Mouse (Mus musculus): ENCODE measurements around the gene Man2a2.
A peak's percentile ranks its signal among the peaks of the same experiment; 100 is the strongest.

Man2a2 gene

DNA sequence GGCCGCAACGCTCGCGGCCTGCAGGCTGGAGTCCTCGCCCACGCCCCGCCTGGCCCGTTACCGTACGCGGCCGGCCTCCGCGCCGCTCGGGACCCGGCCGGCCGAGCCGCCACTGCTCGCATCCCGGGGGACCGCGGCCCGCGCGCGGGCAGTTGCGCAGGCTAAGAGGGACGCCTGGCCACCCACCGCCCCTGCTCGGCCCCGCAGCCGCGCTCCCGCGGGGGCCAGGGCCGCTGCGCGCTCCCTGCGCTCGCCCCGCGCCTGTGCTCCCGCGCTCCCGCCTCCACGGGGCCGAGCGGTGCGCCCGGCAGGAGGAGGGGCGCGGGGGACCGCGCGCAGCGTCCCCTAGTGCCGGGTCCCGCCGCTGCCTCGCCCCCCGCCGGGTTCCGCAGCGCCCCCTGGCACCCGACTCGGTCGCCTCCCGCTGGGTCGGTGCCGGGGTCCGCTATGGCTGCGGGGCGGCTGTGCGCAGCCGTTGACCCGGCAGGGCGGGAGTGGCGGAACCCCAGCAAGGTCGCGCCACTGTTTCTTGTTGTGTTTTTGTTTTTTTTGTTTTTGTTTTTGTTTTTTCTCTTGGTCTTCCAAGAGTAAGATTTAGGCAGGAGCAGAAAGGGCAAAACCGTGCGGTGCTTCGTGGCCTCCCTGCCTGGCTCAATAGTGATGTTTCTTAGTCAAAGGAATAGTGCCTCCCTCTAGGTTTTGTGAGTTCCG, at the start of gene Man2a2:
Man2a2 (minus strand) TSS at position 335 of the 711 bp plus-strand sequence.
- DNase-seq (ENCODE audit: low spot score in 2 of 2), result peak; percentile 77 to 78

DNA sequence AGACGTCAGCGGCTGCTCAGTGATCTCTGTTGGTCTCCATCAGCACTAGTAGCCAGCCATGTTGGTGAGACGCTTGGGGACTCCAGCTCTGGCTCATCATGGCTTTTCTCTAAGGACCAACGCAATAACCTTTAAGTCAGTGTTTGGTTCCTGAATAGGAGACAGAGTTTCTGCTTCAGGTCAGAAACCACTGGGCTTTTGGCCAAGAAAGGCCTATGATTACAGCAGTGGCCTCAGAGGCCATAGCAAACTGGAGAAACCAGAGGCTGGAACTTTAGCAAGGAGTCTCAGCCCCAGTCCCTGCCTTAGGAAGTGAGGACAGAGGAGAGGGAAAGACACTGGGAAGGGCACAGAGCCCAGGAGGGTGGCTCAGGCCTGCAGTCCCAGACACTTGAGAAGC, 49.4 kb upstream of the Man2a2 start:
- no peak for DNase-seq (ENCODE audit: low spot score in 2 of 2)

GRCm38 (mm10) chr7:80419278-80419677, 48.1 kb upstream of the Man2a2 start:
- no peak for DNase-seq (ENCODE audit: low spot score in 2 of 2)

- no peak for DNase-seq (ENCODE audit: low spot score in 2 of 2)
Measured at GRCm38 (mm10) chr7:80418036-80418435, 46.9 kb upstream of the Man2a2 start.

DNA sequence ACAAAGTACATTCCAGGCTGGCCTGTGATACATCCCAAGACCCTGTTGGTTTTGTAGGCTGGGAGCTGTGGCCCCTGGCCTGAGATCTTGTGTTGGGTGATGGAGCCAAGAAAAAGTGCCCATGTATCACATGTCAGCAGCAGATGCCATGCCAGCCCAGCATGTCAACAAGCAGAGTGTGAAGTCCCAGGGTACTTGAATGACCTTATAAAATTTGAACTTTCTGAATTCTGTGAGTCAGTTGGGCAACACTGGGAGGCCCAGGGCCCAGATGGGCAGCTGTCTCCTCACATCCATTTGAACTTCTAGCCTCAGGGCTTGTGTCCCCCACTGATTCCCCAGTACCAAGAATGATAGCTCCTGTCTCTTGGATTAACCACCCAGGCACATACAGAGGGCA, 46.4 kb upstream of the Man2a2 start:
- DNase-seq (ENCODE audit: low spot score in 2 of 2), result no peak

GRCm38 (mm10) chr7:80416969-80417368, 45.8 kb upstream of the Man2a2 start:
- DNase-seq (ENCODE audit: low spot score in 2 of 2), result no peak

- DNase-seq (ENCODE audit: low spot score in 2 of 2), result no peak
Measured at GRCm38 (mm10) chr7:80414303-80414855, 43.2 kb upstream of the Man2a2 start.

GRCm38 (mm10) chr7:80413512-80414302, 42.5 kb upstream of the Man2a2 start:
- no peak for DNase-seq (ENCODE audit: low spot score in 2 of 2)

- DNase-seq (ENCODE audit: low spot score in 2 of 2), result no peak
Measured at GRCm38 (mm10) chr7:80412781-80413180, 41.6 kb upstream of the Man2a2 start.

GRCm38 (mm10) chr7:80412279-80412678, 41.1 kb upstream of the Man2a2 start:
- no peak for DNase-seq (ENCODE audit: low spot score in 2 of 2)

GRCm38 (mm10) chr7:80410380-80410779, 39.2 kb upstream of the Man2a2 start:
- DNase-seq (ENCODE audit: low spot score in 2 of 2), result no peak

DNA sequence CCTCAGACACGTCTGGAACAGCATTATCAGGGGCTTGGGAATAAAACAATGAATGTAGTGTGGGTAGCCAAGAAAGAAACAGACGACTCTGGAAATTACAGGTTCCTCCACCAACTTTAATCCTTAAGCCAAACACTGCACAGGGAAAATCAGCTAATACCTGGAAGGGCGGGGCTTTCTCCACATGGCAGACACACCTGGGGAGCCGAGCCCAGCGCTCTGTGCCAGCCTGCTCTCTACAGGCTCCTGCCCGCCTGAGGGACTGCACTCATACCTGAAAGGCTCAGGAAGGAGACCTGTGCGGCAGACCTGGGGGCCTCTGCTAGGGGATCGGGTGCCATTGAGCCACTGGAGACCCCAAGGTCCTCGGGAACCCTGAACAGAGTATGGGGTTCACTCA, 36.5 kb upstream of the Man2a2 start:
- DNase-seq (ENCODE audit: low spot score in 2 of 2), result no peak

GRCm38 (mm10) chr7:80406186-80406585, 35.0 kb upstream of the Man2a2 start:
- DNase-seq (ENCODE audit: low spot score in 2 of 2), result no peak

DNA sequence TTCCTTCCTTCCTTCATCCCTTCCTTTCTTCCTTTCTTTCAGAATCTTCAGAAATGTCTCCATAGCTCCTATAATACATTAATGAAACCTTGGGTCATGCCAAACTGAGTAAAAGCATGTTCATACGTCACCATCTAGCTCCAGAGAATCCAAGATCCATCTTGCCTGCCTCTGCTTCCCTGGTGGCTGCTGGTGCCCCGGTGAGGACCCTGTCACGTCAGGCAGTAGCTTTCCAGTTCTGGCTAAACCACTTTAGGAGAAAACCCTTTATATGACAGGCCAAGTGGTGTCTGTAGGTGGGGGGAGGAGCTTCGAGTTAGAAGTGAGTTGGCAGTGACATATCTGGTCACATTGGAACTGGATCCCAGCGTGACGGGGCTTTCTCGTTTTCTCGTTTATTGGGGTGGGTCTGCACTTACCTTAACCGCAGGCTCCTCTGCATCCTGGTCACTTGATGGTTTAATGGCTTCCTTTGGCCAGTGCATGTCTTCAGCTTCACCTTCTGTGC, 34.1 kb upstream of the Man2a2 start, which contains the start of gene Furin:
Furin (minus strand) TSS at position 249 of the 508 bp plus-strand sequence.
- DNase-seq (ENCODE audit: low spot score in 2 of 2), result no peak

DNA sequence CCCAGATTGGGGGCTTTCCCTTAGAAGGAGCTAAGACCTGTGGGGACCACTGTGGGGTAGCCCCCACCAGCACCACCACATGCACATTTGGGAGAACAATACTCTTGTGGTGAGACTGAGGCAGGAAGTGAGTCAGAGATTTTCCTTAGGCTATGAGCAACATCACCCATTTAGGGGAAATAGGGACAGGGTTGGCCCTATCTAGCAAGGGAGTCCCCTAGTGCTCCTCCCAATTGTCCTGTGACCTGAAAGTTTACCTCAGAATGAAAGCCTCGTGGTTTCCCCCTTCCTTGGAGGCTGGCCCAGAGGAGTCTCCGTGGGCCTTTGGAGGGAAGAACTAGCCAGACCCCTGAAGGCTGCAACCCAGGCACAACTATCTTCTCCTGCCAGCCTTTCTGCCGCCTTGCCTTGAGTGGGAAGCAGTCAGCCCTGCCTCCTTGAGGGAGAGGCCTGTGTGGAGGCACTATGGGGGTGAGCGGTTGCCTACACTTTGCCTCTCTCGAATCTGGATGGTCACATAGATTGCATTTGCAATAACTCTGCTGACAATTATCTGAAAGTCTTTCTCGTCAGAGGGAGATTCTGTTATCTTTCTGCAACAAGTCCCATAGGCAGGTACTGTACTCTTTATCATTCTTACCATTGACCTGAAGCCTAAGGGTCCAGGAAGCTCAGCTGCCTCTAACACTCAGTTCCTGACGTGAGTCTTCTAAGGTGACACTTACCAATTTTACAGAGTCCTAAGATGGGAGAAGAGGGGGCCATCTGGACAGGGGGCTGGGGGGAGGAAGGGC, 33.1 kb upstream of the Man2a2 start:
- DNase-seq (ENCODE audit: low spot score in 2 of 2), result peak; percentile 47 to 71

DNA sequence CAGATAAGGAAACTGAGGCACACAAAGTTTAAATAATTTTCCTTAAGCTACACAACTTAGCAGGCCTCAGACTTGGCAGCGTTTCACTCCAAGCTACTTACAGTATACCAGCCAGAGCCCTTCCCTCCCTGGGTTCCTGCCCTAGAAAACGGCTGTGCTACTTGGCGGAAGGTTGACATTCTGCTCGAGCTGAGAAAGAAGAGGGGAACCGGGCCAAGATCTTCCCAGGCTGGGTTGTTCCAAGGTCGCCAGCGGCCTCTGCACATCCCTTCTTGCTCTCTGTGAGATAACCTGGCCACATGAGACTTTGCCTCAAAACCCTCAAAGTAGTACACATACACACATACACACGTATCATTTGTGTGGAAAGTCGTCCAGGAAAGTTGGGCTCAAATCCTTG, 32.4 kb upstream of the Man2a2 start:
- peak; percentile 79 to 84 for DNase-seq (ENCODE audit: low spot score in 2 of 2)

- DNase-seq (ENCODE audit: low spot score in 2 of 2), result peak; percentile 61
Measured at GRCm38 (mm10) chr7:80402651-80403321, 31.6 kb upstream of the Man2a2 start.

DNA sequence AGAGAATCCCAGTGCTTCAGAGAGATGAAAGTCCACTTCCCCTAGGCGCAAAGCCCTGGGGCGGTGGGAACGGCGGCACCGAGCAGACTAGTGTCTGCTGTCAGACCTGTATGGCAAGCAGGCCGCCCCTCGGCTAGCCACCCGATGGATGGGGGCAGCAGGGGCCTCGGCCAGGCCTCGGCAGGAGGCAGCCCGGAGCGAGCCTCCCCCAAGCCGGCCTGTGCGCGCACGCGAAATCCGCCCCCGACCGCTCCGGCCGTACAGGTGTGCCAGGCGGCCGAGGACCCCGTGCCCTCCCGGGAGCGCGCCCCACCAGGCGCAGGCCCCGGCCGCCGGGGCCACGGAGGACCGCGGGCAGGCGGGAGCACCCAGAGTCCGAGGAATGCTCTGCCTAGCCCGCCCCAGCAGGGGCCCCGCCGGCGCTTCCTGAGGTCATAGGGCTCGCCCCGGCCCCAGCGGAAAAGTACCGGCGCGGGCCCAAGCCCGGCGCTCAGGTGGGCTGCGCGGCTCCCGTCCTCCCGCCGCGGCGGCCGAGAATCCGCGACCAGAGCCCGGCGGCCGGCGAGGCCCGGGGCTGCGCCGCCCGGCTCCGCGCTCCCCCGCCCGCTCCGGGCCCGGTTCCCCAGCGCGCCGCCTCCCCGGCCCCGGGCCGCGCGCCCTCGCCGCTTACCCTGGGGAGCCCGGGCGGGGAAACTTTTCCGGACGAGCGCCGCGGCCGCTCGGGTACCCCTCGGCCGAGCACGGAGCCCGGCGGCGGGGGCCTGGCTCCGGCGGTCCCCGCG, 30.9 kb upstream of the Man2a2 start:
- DNase-seq (ENCODE audit: low spot score in 2 of 2), result peak in 1 of 2 experiments; percentile 41

DNA sequence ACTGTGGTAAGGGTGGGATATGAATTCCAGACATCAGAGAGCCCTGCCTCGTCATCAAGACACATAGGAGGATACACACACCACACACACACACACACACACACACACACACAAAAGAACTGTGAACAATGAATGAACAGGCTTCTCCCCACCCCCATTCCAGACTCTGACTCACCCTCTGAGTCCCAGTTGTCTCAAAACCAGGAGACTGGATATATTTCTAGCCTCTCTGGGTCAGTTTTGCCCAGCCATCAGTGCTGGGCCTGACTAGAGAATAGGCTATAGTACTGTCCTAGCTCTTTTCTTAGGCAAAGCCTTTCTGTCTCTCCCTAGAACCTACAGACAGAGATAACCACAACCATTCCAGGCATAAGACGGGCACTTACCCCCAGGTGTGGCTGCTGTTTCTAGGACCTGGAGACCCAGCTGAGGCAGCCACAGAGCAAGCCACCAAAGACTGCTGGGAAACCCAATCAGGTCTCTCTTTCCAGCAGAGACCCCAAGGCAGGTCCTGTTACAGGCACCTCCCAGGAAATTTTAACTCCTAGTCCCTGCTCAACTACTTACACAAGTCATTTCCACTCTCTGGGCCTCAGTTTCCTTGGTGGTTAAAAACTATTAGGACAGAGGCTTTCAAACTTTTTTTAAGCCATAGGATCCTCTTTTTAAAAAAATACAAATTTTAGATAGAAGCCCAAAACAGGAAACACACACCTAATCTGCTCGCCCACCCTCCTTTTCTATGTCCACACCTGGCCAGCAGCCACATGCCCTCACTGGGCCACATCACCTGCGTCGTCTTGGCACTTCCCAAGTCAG, 30.1 kb upstream of the Man2a2 start:
- no peak for DNase-seq (ENCODE audit: low spot score in 2 of 2)

Data from heart, adult 9 months (tissue).